Mouse (Mus musculus) MEL (cell line): ENCODE data around the gene Gng12. TPM values are rescaled to one million over a fixed set of nuclear protein-coding genes. Genes with fewer than 3 reads are reported as not detected.
A peak's percentile ranks its signal among the peaks of the same experiment; 100 is the strongest.

Experiments used
- DNase-seq: peaks from one replicate; pipeline ENCODE4 v3.0.0; 2011; ENCODE audit warnings: low read depth, low spot score
- H3K27ac ChIP-seq: 2 replicates; pipeline ENCODE4 v1.5.1; 2012; ENCODE audit warnings: low read depth, mild to moderate bottlenecking, control low read depth, low read length, moderate library complexity; ENCODE audit not compliant: control insufficient read depth
- H3K27me3 ChIP-seq, 2 experiments: fragments of 150-350 bp in 1 of 2; sonication (generic) in 1 of 2; 2 replicates each; pipeline ENCODE4 v1.6.1; 2012; ENCODE audit warnings: low read length in 2 of 2, mild to moderate bottlenecking in 2 of 2, improper control_type of control experiment in 1 of 2, moderate library complexity in 1 of 2; ENCODE audit not compliant: insufficient read depth in 2 of 2, control insufficient read depth in 1 of 2
- H3K36me3 ChIP-seq, 2 experiments: 2 replicates each; pipeline ENCODE4 v1.6.1; 2012 to 2014; ENCODE audit warnings: low read length in 2 of 2, improper control_type of control experiment in 1 of 2, inconsistent platforms in 1 of 2, mild to moderate bottlenecking in 1 of 2; ENCODE audit not compliant: insufficient read depth in 2 of 2, control insufficient read depth in 1 of 2
- H3K4me1 ChIP-seq, 2 experiments: fragments of 150-350 bp in 1 of 2; sonication (generic) in 1 of 2; 2 replicates each; pipeline ENCODE4 v1.6.1; 2012; ENCODE audit warnings: low read length in 2 of 2, improper control_type of control experiment in 1 of 2, mild to moderate bottlenecking in 1 of 2; ENCODE audit not compliant: insufficient read depth in 2 of 2, control insufficient read depth in 1 of 2
- H3K4me3 ChIP-seq, 2 experiments: fragments of 150-350 bp in 1 of 2; sonication (generic) in 1 of 2; 2 replicates each; pipeline ENCODE4 v1.5.1; 2012; ENCODE audit warnings: low read depth in 2 of 2, low read length in 2 of 2, mild to moderate bottlenecking in 2 of 2, moderate library complexity in 2 of 2, control low read depth in 1 of 2, improper control_type of control experiment in 1 of 2; ENCODE audit not compliant: control insufficient read depth in 1 of 2, insufficient read depth in 1 of 2
- H3K79me2 ChIP-seq: 2 replicates; pipeline ENCODE4 v1.6.1; 2012; ENCODE audit warnings: mild to moderate bottlenecking, low read length, moderate library complexity; ENCODE audit not compliant: control insufficient read depth, poor library complexity, insufficient read depth
- H3K9ac ChIP-seq: 2 replicates; pipeline ENCODE4 v1.6.1; 2012; ENCODE audit warnings: low read depth, mild to moderate bottlenecking, control low read depth, low read length, moderate library complexity; ENCODE audit not compliant: control insufficient read depth, poor library complexity, severe bottlenecking
- H3K9me3 ChIP-seq: fragments of 150-350 bp; sonication (generic); replicated peaks from 2 replicates; pipeline ENCODE4 v1.6.1; 2012; ENCODE audit warnings: mild to moderate bottlenecking, low read length, improper control_type of control experiment, moderate library complexity; ENCODE audit not compliant: insufficient read depth
- BHLHE40 ChIP-seq: IDR thresholded peaks from 2 replicates; pipeline ENCODE4 v1.6.1; 2012; ENCODE audit warnings: low read depth, mild to moderate bottlenecking, inconsistent platforms, low read length, improper control_type of control experiment, borderline replicate concordance
- CHD1 ChIP-seq: IDR thresholded peaks from 2 replicates; pipeline ENCODE4 v1.6.1; 2012; ENCODE audit warnings: low read depth, mild to moderate bottlenecking, inconsistent platforms, low read length, improper control_type of control experiment
- CHD2 ChIP-seq: IDR thresholded peaks from 2 replicates; pipeline ENCODE4 v1.6.1; 2011; ENCODE audit warnings: low read length, improper control_type of control experiment
- CTCF ChIP-seq, 3 experiments: IDR thresholded peaks in 2 of 3; conservative IDR thresholded peaks in 1 of 3; 2 replicates each; pipeline ENCODE4 v1.5.1; 2011 to 2012; ENCODE audit warnings: low read length in 3 of 3, low read depth in 2 of 3, mild to moderate bottlenecking in 2 of 3, improper control_type of control experiment in 1 of 3, inconsistent platforms in 1 of 3, mixed read lengths in 1 of 3, moderate library complexity in 1 of 3; ENCODE audit not compliant: control insufficient read depth in 1 of 3, insufficient read depth in 1 of 3, poor library complexity in 1 of 3, severe bottlenecking in 1 of 3
- E2F4 ChIP-seq: IDR thresholded peaks from 2 replicates; pipeline ENCODE4 v1.6.1; 2011; ENCODE audit warnings: low read depth, low read length, improper control_type of control experiment, borderline replicate concordance
- EP300 ChIP-seq, 2 experiments: IDR thresholded peaks; 2 replicates each; pipeline ENCODE4 v1.6.1; 2011; ENCODE audit warnings: improper control_type of control experiment in 2 of 2, low read length in 2 of 2, low read depth in 1 of 2, mild to moderate bottlenecking in 1 of 2
- ETS1 ChIP-seq: IDR thresholded peaks from 2 replicates; pipeline ENCODE4 v1.6.1; 2012; ENCODE audit warnings: low read depth, mild to moderate bottlenecking, inconsistent platforms, low read length, improper control_type of control experiment, moderate library complexity
- GATA1 ChIP-seq: IDR thresholded peaks from 2 replicates; pipeline ENCODE4 v1.6.1; 2011; ENCODE audit warnings: low read depth, low read length, improper control_type of control experiment
- HCFC1 ChIP-seq: IDR thresholded peaks from 2 replicates; pipeline ENCODE4 v1.6.1; 2012; ENCODE audit warnings: low read depth, mild to moderate bottlenecking, inconsistent platforms, low read length, improper control_type of control experiment, moderate library complexity
- JUND ChIP-seq: IDR thresholded peaks from 2 replicates; pipeline ENCODE4 v1.6.1; 2011; ENCODE audit warnings: low read depth, mild to moderate bottlenecking, improper control_type of control experiment, low read length
- KAT2A ChIP-seq: conservative IDR thresholded peaks from 2 replicates; pipeline ENCODE4 v1.6.1; 2012; ENCODE audit warnings: low read depth, low read length, improper control_type of control experiment, inconsistent platforms
- MAX ChIP-seq: IDR thresholded peaks from 2 replicates; pipeline ENCODE4 v1.6.1; 2011; ENCODE audit warnings: low read length, improper control_type of control experiment
- MAZ ChIP-seq: IDR thresholded peaks from 2 replicates; pipeline ENCODE4 v1.6.1; 2012; ENCODE audit warnings: low read depth, mild to moderate bottlenecking, inconsistent platforms, low read length, improper control_type of control experiment
- MXI1 ChIP-seq: IDR thresholded peaks from 2 replicates; pipeline ENCODE4 v1.6.1; 2011; ENCODE audit warnings: mild to moderate bottlenecking, low read depth, low read length, improper control_type of control experiment
- NELFE ChIP-seq: IDR thresholded peaks from 2 replicates; pipeline ENCODE4 v1.6.1; 2011; ENCODE audit warnings: low read depth, low read length, improper control_type of control experiment
- NRF1 ChIP-seq: IDR thresholded peaks from 2 replicates; pipeline ENCODE4 v1.6.1; 2014; ENCODE audit warnings: low read depth, mild to moderate bottlenecking, inconsistent platforms, low read length, improper control_type of control experiment, moderate library complexity; ENCODE audit not compliant: poor library complexity, insufficient read depth, severe bottlenecking
- POLR2A ChIP-seq, 2 experiments: IDR thresholded peaks; 2 replicates each; pipeline ENCODE4 v1.6.1; 2011 to 2012; ENCODE audit warnings: low read length in 2 of 2, mild to moderate bottlenecking in 2 of 2, control low read depth in 1 of 2, improper control_type of control experiment in 1 of 2, low read depth in 1 of 2, moderate library complexity in 1 of 2; ENCODE audit not compliant: control insufficient read depth in 1 of 2, insufficient read depth in 1 of 2, poor library complexity in 1 of 2
- POLR2AphosphoS2 ChIP-seq: IDR thresholded peaks from 2 replicates; pipeline ENCODE4 v1.6.1; 2011; ENCODE audit warnings: low read length, improper control_type of control experiment
- RAD21 ChIP-seq: IDR thresholded peaks from 2 replicates; pipeline ENCODE4 v1.6.1; 2011; ENCODE audit warnings: mild to moderate bottlenecking, low read depth, low read length, improper control_type of control experiment
- RCOR1 ChIP-seq: IDR thresholded peaks from 2 replicates; pipeline ENCODE4 v1.6.1; 2012; ENCODE audit warnings: low read depth, mild to moderate bottlenecking, inconsistent platforms, low read length, improper control_type of control experiment
- SIN3A ChIP-seq: IDR thresholded peaks from 2 replicates; pipeline ENCODE4 v1.6.1; 2012; ENCODE audit warnings: low read length, improper control_type of control experiment, inconsistent platforms
- SMC3 ChIP-seq: IDR thresholded peaks from 2 replicates; pipeline ENCODE4 v1.6.1; 2011; ENCODE audit warnings: low read depth, low read length, improper control_type of control experiment
- TBP ChIP-seq: IDR thresholded peaks from 2 replicates; pipeline ENCODE4 v1.8.0; 2011; ENCODE audit warnings: low read depth, low read length, improper control_type of control experiment
- UBTF ChIP-seq: IDR thresholded peaks from 2 replicates; pipeline ENCODE4 v1.6.1; 2012; ENCODE audit warnings: low read depth, mild to moderate bottlenecking, inconsistent platforms, low read length, improper control_type of control experiment, moderate library complexity, borderline replicate concordance; ENCODE audit not compliant: insufficient read depth
- USF1 ChIP-seq: IDR thresholded peaks from 2 replicates; pipeline ENCODE4 v1.6.1; 2014; ENCODE audit warnings: low read depth, mild to moderate bottlenecking, inconsistent platforms, low read length, improper control_type of control experiment, moderate library complexity
- USF2 ChIP-seq, 2 experiments: IDR thresholded peaks; 2 replicates each; pipeline ENCODE4 v1.6.1; 2011 to 2012; ENCODE audit warnings: improper control_type of control experiment in 2 of 2, low read length in 2 of 2, borderline replicate concordance in 1 of 2, inconsistent platforms in 1 of 2, low read depth in 1 of 2, mild to moderate bottlenecking in 1 of 2; ENCODE audit not compliant: insufficient read depth in 1 of 2
- ZC3H11A ChIP-seq: IDR thresholded peaks from 2 replicates; pipeline ENCODE4 v1.6.1; 2012; ENCODE audit warnings: low read depth, mild to moderate bottlenecking, inconsistent platforms, low read length, improper control_type of control experiment
- ZKSCAN1 ChIP-seq: IDR thresholded peaks from 2 replicates; pipeline ENCODE4 v1.6.1; 2012; ENCODE audit warnings: low read depth, mild to moderate bottlenecking, inconsistent platforms, low read length, improper control_type of control experiment, moderate library complexity
- ZMIZ1 ChIP-seq: IDR thresholded peaks from 2 replicates; pipeline ENCODE4 v1.6.1; 2012; ENCODE audit warnings: low read depth, mild to moderate bottlenecking, inconsistent platforms, low read length, improper control_type of control experiment, moderate library complexity
- ZNF384 ChIP-seq: IDR thresholded peaks from 2 replicates; pipeline ENCODE4 v1.6.1; 2012; ENCODE audit warnings: low read depth, mild to moderate bottlenecking, inconsistent platforms, low read length, improper control_type of control experiment
- polyA plus RNA-seq, 2 experiments: library from polyadenylated mRNA; stranded (reverse) in 1 of 2; unstranded in 1 of 2; fragments of >175 nt in 1 of 2; fragments of >200 nt in 1 of 2; gene quantifications; 2 replicates each; pipeline versions ENCODE4 v1.2.1 to v1.2.4; 2012; ENCODE audit warnings: low replicate concordance in 2 of 2, low read depth in 1 of 2; ENCODE audit not compliant: insufficient read length in 2 of 2, insufficient read depth in 1 of 2, missing spikeins in 1 of 2
- total RNA-seq: library from RNA; depleted of rRNA; stranded (reverse); fragments of 300-350 nt; gene quantifications from 2 replicates; pipeline ENCODE4 v1.2.3, GENCODE M21; 2012

Gene Gng12
- total and polyA plus RNA-seq, 3 experiments: 16.8 to 44.0 TPM; not detected in 1

GRCm38 (mm10) chr6:67035388-67036299 lies 139.4 kb downstream of the Gng12 start (continued):
- TF ChIP-seq BHLHE40 (peak; percentile 60; the same call in 1 of the 2 replicates), POLR2AphosphoS2 (peak; percentile 57; the same call in 1 of the 2 replicates), GATA1 (peak; percentile 90), ZKSCAN1 (no peak), NRF1 (no peak), CTCF (IDR thresholded peaks at IDR 0.05 in 2 of 3, conservative IDR thresholded peaks at IDR 0.05 in 1 of 3; ENCODE audit: control insufficient read depth in 1 of 3, insufficient read depth in 1 of 3, low read depth in 2 of 3, low read length in 3 of 3, poor library complexity in 1 of 3, severe bottlenecking in 1 of 3) (no peak), USF2 (IDR thresholded peaks at IDR 0.05; ENCODE audit: borderline replicate concordance in 1 of 2, insufficient read depth in 1 of 2, low read depth in 1 of 2, low read length in 2 of 2) (no peak), JUND (no peak), EP300 (IDR thresholded peaks at IDR 0.05; ENCODE audit: low read depth in 1 of 2, low read length in 2 of 2) (peak; percentile 76 to 83)

DNA sequence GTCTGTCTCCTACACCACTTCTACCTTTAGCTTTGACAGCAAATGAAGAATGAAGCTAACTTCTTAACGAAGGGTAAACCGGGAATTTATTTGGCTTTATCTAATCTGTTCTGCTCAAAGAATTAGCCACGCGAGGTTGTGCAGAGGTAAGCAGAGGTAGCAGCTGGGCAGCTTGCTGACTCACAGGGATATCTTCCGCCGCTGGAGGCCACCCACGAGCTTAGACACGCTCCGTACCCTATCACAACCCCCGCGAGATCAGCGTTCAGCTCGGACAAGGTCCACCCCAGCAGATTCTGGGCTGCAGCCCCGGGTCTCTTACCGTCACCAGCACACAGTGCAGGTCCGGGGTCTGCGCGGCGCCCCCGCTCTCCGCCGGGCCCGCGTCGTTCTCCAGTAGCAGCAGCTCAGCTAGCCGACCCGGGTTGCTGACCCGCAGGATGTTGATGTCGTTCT lies 140.2 kb downstream of the Gng12 start:
- peaks cover 4 to 15% of the 10 kb centered on the region in 2 experiments for H3K36me3 ChIP-seq
- peak overlapping the region; percentile 99 for H3K27ac ChIP-seq
- H3K4me3 ChIP-seq: peak overlapping the region; percentile 83 to 91
- peaks cover 3 to 6% of the 10 kb centered on the region in 2 experiments; a peak in 3 of 4 replicates for H3K4me1 ChIP-seq
- TF ChIP-seq ZMIZ1: no peak; the same call in none of the 2 replicates
- TF ChIP-seq POLR2AphosphoS2: peak; percentile 38; the same call in 1 of the 2 replicates
- peak; percentile 60; the same call in 1 of the 2 replicates for TF ChIP-seq SIN3A
- TF ChIP-seq MAX: no peak
- no peak for TF ChIP-seq USF1
- no peak; a peak in 1 of 4 replicates for TF ChIP-seq EP300 (IDR thresholded peaks at IDR 0.05; ENCODE audit: low read depth in 1 of 2, low read length in 2 of 2)
- TF ChIP-seq E2F4: no peak
- TF ChIP-seq SMC3: peak; percentile 34; the same call in 1 of the 2 replicates
- no peak; the same call in 1 of the 2 replicates for TF ChIP-seq MAZ
- TF ChIP-seq ETS1: peak; percentile 75
- peak in 2 of 3 experiments; percentile 40 to 45; a peak in 5 of 6 replicates for TF ChIP-seq CTCF (IDR thresholded peaks at IDR 0.05 in 2 of 3, conservative IDR thresholded peaks at IDR 0.05 in 1 of 3; ENCODE audit: control insufficient read depth in 1 of 3, insufficient read depth in 1 of 3, low read depth in 2 of 3, low read length in 3 of 3, poor library complexity in 1 of 3, severe bottlenecking in 1 of 3)
- peak; percentile 10; the same call in 1 of the 2 replicates for TF ChIP-seq TBP
- 0 out of 2 replicates have a peak, but pooled peaks have one; percentile 16 for TF ChIP-seq BHLHE40
- no peak; the same call in 1 of the 2 replicates for TF ChIP-seq UBTF
- TF ChIP-seq KAT2A: no peak
- TF ChIP-seq RAD21: peak; percentile 37
- peak; percentile 38; the same call in 1 of the 2 replicates for TF ChIP-seq NELFE
- TF ChIP-seq HCFC1: peak; percentile 32; the same call in 1 of the 2 replicates
- TF ChIP-seq JUND: no peak
- TF ChIP-seq CHD2: peak; percentile 48
- peak; percentile 46; the same call in 1 of the 2 replicates for TF ChIP-seq MXI1
- TF ChIP-seq ZNF384: no peak
- no peak for TF ChIP-seq CHD1
- 0 out of 2 replicates have a peak, but pooled peaks have one; percentile 28 for TF ChIP-seq RCOR1
- TF ChIP-seq ZC3H11A: no peak
- 0 out of 4 replicates have a peak, but pooled peaks of 1 of the 2 experiments have one; percentile 12 for TF ChIP-seq POLR2A (IDR thresholded peaks at IDR 0.05; ENCODE audit: control insufficient read depth in 1 of 2, insufficient read depth in 1 of 2, low read depth in 1 of 2, low read length in 2 of 2, poor library complexity in 1 of 2)
- no peak for TF ChIP-seq GATA1
- peak overlapping the region; percentile 93 for H3K9ac ChIP-seq
- peak; percentile 89 for DNase-seq
- H3K79me2 ChIP-seq: peaks cover 16% of the 10 kb centered on the region
- H3K9me3 ChIP-seq: no peaks in the 10 kb centered on the region
- H3K27me3 ChIP-seq: no peaks in the 10 kb centered on the region
